Mouse (Mus musculus): ENCODE measurements around the gene Msh6. TPM values are rescaled to one million over a fixed set of nuclear protein-coding genes. Genes with fewer than 3 reads are reported as not detected.

The Msh6 gene
- total RNA-seq, 2 experiments from 2014 or later, result 22.8 to 41.4 TPM

Other genes with a start within 250 kb of the Msh6 start
- 1.6 and 3.6 TPM in 2 replicates for gene Kcnk12, start 177.1 kb upstream of the Msh6 start, total RNA-seq (2015)
- gene Kcnk12, start 177.1 kb upstream of the Msh6 start, total RNA-seq (2017), result 1.1 and 2.3 TPM in 2 replicates
- not detected in 2 replicates for gene Rpl36-ps4, start 54.1 kb upstream of the Msh6 start, total RNA-seq (2015)
- not detected in 2 replicates for gene Rpl36-ps4, start 54.1 kb upstream of the Msh6 start, total RNA-seq (2017)
- 43.6 and 45.8 TPM in 2 replicates for gene Fbxo11, start 90.2 kb downstream of the Msh6 start, total RNA-seq (2015)
- 30.7 and 41.6 TPM in 2 replicates for gene Fbxo11, start 90.2 kb downstream of the Msh6 start, total RNA-seq (2017)

All from megakaryocyte, adult 5-6 weeks (primary cell).